Mouse (Mus musculus) embryonic facial prominence, embryonic 13.5 days (tissue): ENCODE results near the gene Glb1. TPM values are rescaled to one million over a fixed set of nuclear protein-coding genes. Genes with fewer than 3 reads are reported as not detected.

Source experiments
- ATAC-seq: fragments of 200-750 bp; cut with Nextera tagmentation; 2 replicates; pipeline ENCODE4 v1.8.0; 2017; ENCODE audit warnings: low read depth; ENCODE audit not compliant: insufficient number of reproducible peaks, insufficient read depth, low FRiP score, low TSS enrichment
- H3K27ac ChIP-seq: fragments of 300-500 bp; sonication (generic); 2 replicates; pipeline ENCODE4 v1.5.1; 2015; ENCODE audit warnings: moderate library complexity, mild to moderate bottlenecking, inconsistent platforms
- H3K27me3 ChIP-seq: fragments of 300-500 bp; sonication (generic); 2 replicates; pipeline ENCODE4 v1.6.1; 2015; ENCODE audit warnings: mild to moderate bottlenecking, inconsistent platforms
- H3K36me3 ChIP-seq: fragments of 300-500 bp; sonication (generic); 2 replicates; pipeline ENCODE4 v1.6.1; 2015; ENCODE audit warnings: mild to moderate bottlenecking, inconsistent platforms
- H3K4me1 ChIP-seq: fragments of 300-500 bp; sonication (generic); 2 replicates; pipeline ENCODE4 v1.6.1; 2015; ENCODE audit warnings: inconsistent platforms
- H3K4me2 ChIP-seq: fragments of 300-500 bp; sonication (generic); 2 replicates; pipeline ENCODE4 v1.6.1; 2015; ENCODE audit warnings: moderate library complexity, mild to moderate bottlenecking, inconsistent platforms
- H3K4me3 ChIP-seq: fragments of 300-500 bp; sonication (generic); 2 replicates; pipeline ENCODE4 v1.5.1; 2015; ENCODE audit warnings: mild to moderate bottlenecking, inconsistent platforms
- H3K9ac ChIP-seq: fragments of 300-500 bp; sonication (generic); 2 replicates; pipeline ENCODE4 v1.6.1; 2015; ENCODE audit warnings: mild to moderate bottlenecking, inconsistent platforms
- H3K9me3 ChIP-seq: fragments of 300-500 bp; sonication (generic); 2 replicates; pipeline ENCODE4 v1.6.1; 2016; ENCODE audit warnings: inconsistent platforms
- WGBS: fragments of 180-500 bp; shearing (Covaris S2); methylation state at CpG from one replicate; pipeline ENCODE4 v1.1.7; 2015; ENCODE audit warnings: mixed read lengths; 5-methylcytosine and 5-hydroxymethylcytosine counted together
- polyA plus RNA-seq: library from polyadenylated mRNA; unstranded; fragments of >200 nt; fragmentation: Nextera tagmentation; extraction: Ambion mirVana; gene quantifications from 2 replicates; pipeline ENCODE4 v1.2.1, GENCODE M21; 2015

Glb1 gene
- polyA plus RNA-seq, 1 experiment from 2014 or later = 27.9 TPM

DNA sequence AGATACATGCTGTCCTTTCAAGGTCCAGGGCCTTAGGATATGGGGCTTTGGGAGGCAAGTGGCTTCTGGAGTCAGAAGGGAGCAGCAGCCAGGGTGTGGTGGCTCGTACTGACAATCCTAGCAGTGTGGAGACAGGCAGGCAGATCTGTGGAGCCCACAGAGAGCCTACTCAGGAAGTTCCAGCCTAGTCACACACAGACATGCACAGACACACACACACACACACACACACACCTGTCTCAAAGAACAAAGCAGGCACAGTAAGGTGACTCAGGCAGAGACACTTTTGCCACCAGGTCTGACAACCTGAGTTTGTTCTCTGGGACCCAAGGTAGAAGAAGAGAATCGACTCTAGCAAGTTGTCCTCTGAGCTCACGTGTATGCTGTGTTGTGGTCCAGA is 80.1 kb downstream of the Glb1 start:
- Histone ChIP-seq H3K27me3 (no peaks in the 10 kb centered on the region), H3K4me1 (no peaks in the 10 kb centered on the region), H3K4me2 (no peak overlapping the region), H3K36me3 (no peaks in the 10 kb centered on the region), H3K9ac (no peak overlapping the region), H3K27ac (no peak overlapping the region), H3K9me3 (no peaks in the 10 kb centered on the region), H3K4me3 (no peak overlapping the region)
- 75% methylated on average over 3 of the region's 3 CpGs for WGBS
- no peak for ATAC-seq

GRCm38 (mm10) chr9:114484771-114485170 is 83.9 kb downstream of the Glb1 start:
- no peak overlapping the region for H3K27ac ChIP-seq
- H3K36me3 ChIP-seq = no peaks in the 10 kb centered on the region
- H3K27me3 ChIP-seq = no peaks in the 10 kb centered on the region
- no peak overlapping the region for H3K4me2 ChIP-seq
- no peak for ATAC-seq
- H3K9ac ChIP-seq = no peak overlapping the region
- no peak overlapping the region for H3K4me3 ChIP-seq
- no peaks in the 10 kb centered on the region for H3K4me1 ChIP-seq
- WGBS = 78% methylated on average over 5 of the region's 5 CpGs
- no peaks in the 10 kb centered on the region for H3K9me3 ChIP-seq

GRCm38 (mm10) chr9:114486808-114487207 is 85.9 kb downstream of the Glb1 start:
- no peak for ATAC-seq
- Histone ChIP-seq H3K9me3 (no peaks in the 10 kb centered on the region), H3K4me3 (no peak overlapping the region), H3K4me2 (no peak overlapping the region), H3K27ac (no peak overlapping the region), H3K36me3 (no peaks in the 10 kb centered on the region), H3K27me3 (no peaks in the 10 kb centered on the region), H3K9ac (no peak overlapping the region), H3K4me1 (no peaks in the 10 kb centered on the region)
- WGBS = 73% methylated on average over 4 of the region's 4 CpGs

GRCm38 (mm10) chr9:114487481-114488258 is 86.8 kb downstream of the Glb1 start:
- 80% methylated on average over 23 of the region's 23 CpGs for WGBS
- no peak overlapping the region for H3K4me3 ChIP-seq
- ATAC-seq = no peak
- H3K4me1 ChIP-seq = no peaks in the 10 kb centered on the region
- no peak overlapping the region for H3K9ac ChIP-seq
- no peaks in the 10 kb centered on the region for H3K9me3 ChIP-seq
- H3K27ac ChIP-seq = no peak overlapping the region
- H3K4me2 ChIP-seq = no peak overlapping the region
- no peaks in the 10 kb centered on the region for H3K36me3 ChIP-seq
- no peaks in the 10 kb centered on the region for H3K27me3 ChIP-seq

DNA sequence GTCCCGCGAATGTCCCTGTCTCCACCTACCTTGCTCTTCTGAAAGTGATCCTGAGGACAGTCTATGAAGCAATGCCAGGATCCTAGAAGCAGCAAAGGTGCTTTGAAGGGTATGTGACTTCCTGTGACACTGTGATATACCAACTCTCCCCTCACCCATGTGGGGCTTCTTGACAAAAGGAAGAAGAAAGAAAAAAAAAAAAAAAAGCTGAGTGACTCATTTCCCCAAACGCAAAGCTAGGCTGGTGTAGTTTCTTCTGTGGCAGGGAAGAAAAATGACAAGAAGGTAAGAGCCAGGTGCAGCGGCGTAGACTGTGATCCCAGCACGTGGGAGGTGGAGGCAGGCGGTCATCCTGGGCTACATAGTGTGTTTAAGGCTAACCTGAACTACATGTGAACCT is 95.6 kb downstream of the Glb1 start:
- Histone ChIP-seq H3K27me3 (no peaks in the 10 kb centered on the region), H3K27ac (no peak overlapping the region), H3K36me3 (no peaks in the 10 kb centered on the region), H3K4me1 (peaks cover 2% of the 10 kb centered on the region), H3K9me3 (no peaks in the 10 kb centered on the region), H3K4me3 (no peak overlapping the region), H3K4me2 (no peak overlapping the region), H3K9ac (no peak overlapping the region)
- WGBS = 85% methylated on average over 7 of the region's 7 CpGs
- no peak for ATAC-seq

GRCm38 (mm10) chr9:114498218-114498617 is 97.3 kb downstream of the Glb1 start:
- H3K36me3 ChIP-seq = no peaks in the 10 kb centered on the region
- WGBS = 11% methylated on average over 11 of the region's 11 CpGs
- no peak for ATAC-seq

GRCm38 (mm10) chr9:114499783-114500515 is 99.1 kb downstream of the Glb1 start:
- Histone ChIP-seq H3K36me3 (no peaks in the 10 kb centered on the region), H3K9ac (no peak overlapping the region), H3K9me3 (no peaks in the 10 kb centered on the region), H3K4me3 (no peak overlapping the region), H3K27ac (no peak overlapping the region), H3K27me3 (no peaks in the 10 kb centered on the region), H3K4me1 (peaks cover 2% of the 10 kb centered on the region), H3K4me2 (peak overlapping the region; percentile 22; the same call in 1 of the 2 replicates)
- 17% methylated on average over 15 of the region's 15 CpGs for WGBS
- no peak for ATAC-seq

More at GRCm38 (mm10) chr9:114498218-114498617, 97.3 kb downstream of the Glb1 start:
- Histone ChIP-seq H3K27me3 (no peaks in the 10 kb centered on the region), H3K27ac (no peak overlapping the region), H3K9me3 (no peaks in the 10 kb centered on the region), H3K4me3 (peak overlapping the region; percentile 19; the same call in 1 of the 2 replicates), H3K4me1 (peaks cover 2% of the 10 kb centered on the region), H3K9ac (no peak overlapping the region), H3K4me2 (peak overlapping the region; percentile 48)

DNA sequence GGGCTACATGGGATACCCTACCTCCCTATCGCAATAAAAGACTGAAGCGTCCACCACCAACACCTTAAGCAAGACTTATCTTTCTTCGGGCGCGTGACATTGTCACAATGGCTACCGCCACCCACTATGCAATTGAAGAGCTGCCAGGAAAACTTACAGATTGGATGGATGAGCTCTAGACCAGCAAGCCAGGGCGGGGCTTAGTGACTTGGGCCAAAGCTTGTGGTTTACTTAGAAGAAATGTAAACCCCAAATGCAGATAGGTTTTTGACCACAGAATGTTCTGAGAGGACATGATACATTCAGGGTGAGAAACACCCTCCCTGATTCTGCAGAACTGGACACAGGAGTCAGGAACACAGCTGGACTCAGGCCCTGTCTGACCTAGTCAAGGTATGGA is 100.2 kb downstream of the Glb1 start:
- Histone ChIP-seq H3K4me1 (peaks cover 2% of the 10 kb centered on the region), H3K27ac (no peak overlapping the region), H3K9me3 (no peaks in the 10 kb centered on the region), H3K4me2 (no peak overlapping the region), H3K4me3 (no peak overlapping the region), H3K36me3 (no peaks in the 10 kb centered on the region), H3K9ac (no peak overlapping the region), H3K27me3 (no peaks in the 10 kb centered on the region)
- ATAC-seq = no peak
- 95% methylated on average over 7 of the region's 7 CpGs for WGBS

- H3K9me3 ChIP-seq = no peaks in the 10 kb centered on the region
- H3K27ac ChIP-seq = no peak overlapping the region
- no peaks in the 10 kb centered on the region for H3K27me3 ChIP-seq
- WGBS = 96% methylated on average over 11 of the region's 11 CpGs
- H3K4me2 ChIP-seq = no peak overlapping the region
- H3K4me1 ChIP-seq = peaks cover 2% of the 10 kb centered on the region
- no peak overlapping the region for H3K9ac ChIP-seq
- no peaks in the 10 kb centered on the region for H3K36me3 ChIP-seq
- ATAC-seq = no peak
- no peak overlapping the region for H3K4me3 ChIP-seq
Observed at GRCm38 (mm10) chr9:114501913-114502312, 101.0 kb downstream of the Glb1 start.

DNA sequence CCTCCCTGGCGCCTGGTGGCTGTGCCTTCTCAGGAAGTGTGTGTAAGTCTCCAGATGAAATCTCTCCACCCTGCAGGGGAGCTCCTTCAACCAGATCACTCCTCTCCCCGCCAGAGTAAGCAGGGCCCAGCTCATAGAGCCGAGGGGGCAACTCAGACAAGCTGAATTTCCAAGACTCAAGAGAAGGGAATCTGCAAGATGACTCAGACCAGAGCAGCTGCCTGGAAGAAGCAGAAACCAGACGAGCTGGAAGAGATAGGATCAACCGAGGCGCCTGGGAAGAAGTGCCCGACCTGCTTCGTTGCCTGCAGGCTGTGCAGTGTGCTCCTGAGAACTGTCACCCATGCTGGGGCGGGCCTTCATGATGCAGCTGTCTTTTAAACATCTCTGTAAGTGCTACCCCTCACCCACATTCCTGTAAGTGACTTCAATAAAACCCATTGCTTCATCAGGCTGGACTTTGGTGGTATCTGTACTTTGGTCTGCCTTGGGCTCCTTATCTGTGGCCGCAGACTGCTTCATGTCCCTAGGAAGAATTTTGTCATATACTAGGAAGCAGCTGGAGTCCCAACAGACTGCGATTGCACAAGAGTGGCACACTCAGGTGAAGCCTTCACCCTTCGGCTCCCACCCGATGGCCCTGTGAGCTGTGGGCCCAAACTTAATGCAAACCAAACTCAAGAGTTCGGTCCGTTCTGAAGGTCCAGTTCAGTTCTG is 102.0 kb downstream of the Glb1 start:
- H3K9ac ChIP-seq = no peak overlapping the region
- H3K4me3 ChIP-seq = no peak overlapping the region
- H3K27ac ChIP-seq = no peak overlapping the region
- 59% methylated on average over 15 of the region's 15 CpGs for WGBS
- H3K36me3 ChIP-seq = no peaks in the 10 kb centered on the region
- no peaks in the 10 kb centered on the region for H3K9me3 ChIP-seq
- no peaks in the 10 kb centered on the region for H3K27me3 ChIP-seq
- H3K4me1 ChIP-seq = peaks cover 2% of the 10 kb centered on the region
- H3K4me2 ChIP-seq = no peak overlapping the region
- no peak for ATAC-seq

DNA sequence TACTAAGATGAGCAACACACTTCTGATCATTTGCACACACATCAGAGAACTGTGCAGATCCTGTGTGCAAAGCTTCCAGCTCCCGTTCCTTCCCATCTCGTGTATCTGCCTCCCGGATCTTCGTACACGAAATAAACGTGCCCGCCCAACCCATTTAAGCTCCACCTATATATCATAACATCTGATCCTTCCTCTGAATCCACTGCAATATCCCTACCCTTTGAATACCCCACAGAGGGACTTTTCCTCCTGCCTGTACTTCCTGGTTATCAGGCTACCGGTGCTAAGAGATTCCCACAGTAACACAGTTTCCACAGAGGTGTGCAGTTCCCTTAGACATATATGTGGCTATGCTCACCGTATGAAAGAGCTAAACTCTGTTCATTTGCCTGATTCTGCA is 103.9 kb downstream of the Glb1 start, which contains the start of gene Ccr4:
TSS of gene Ccr4 (minus strand) at position 101 of the 400 bp plus-strand sequence.
- H3K27ac ChIP-seq = no peak within 1 kb of the TSS
- H3K27me3 ChIP-seq = no peaks in the 10 kb centered on the region
- no peak within 1 kb of the TSS for H3K4me3 ChIP-seq
- no peaks in the 10 kb centered on the region for H3K36me3 ChIP-seq
- H3K9ac ChIP-seq = no peak within 1 kb of the TSS
- no peaks in the 10 kb centered on the region; the same call in 1 of the 2 replicates for H3K4me1 ChIP-seq
- ATAC-seq = no peak; the same call in 1 of the 2 replicates
- 84% methylated on average over 9 of the region's 9 CpGs for WGBS
- H3K9me3 ChIP-seq = no peaks in the 10 kb centered on the region
- H3K4me2 ChIP-seq = no peak within 1 kb of the TSS
